Mouse (Mus musculus) heart, postnatal 0 days (tissue): Measurements from ENCODE around the gene Gm10491.

Experiments used
- CTCF ChIP-seq: IDR thresholded peaks from 2 replicates; pipeline ENCODE4 v1.5.1; 2016; ENCODE audit warnings: antibody characterized with exemption, control low read depth, low read depth
- EP300 ChIP-seq: IDR thresholded peaks from 2 replicates; pipeline ENCODE4 v1.6.1; 2016; ENCODE audit warnings: antibody characterized with exemption, low read depth

GRCm38 (mm10) chrX:7926266-7926665 lies 18.6 kb upstream of the Gm10491 start:
- TF ChIP-seq CTCF (no peak), EP300 (no peak)
